Mouse (Mus musculus): ENCODE measurements around the gene Plekhm1. TPM values are rescaled to one million over a fixed set of nuclear protein-coding genes. Genes with fewer than 3 reads are reported as not detected.

Plekhm1 gene
- total RNA-seq, 2 experiments from 2014 or later: 2.9 to 12.5 TPM

DNA sequence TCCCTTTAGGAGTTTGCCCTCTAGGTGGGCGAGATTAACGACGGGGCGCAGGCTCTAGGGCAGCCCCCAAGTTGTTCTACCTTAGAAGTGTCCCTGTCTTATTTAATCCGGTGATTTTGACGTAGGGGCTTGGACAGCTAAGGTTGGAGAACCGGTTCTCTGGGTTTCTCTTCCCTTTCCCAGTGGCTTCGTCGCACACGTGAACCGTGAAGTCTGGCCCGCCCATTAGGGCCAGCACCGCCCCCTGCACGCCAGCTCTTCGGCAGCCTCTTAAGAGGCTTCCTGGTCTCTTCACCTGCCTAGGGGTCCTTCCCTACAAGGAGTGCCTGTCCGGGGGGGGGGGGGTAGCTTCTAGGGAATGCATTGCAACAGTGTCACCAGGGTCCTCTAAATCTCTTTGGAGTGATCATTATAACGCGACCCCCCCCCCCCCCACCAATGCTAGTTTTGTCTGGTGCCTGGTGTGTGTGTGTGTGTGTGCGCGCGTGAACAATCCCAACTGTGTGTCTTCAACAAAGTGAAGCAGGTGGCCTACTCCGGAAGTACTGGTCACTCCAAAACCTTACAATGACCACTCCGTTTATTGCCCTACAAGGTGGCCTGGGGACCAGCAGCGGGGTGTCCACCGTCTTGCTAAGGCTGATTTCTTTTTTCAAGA is 51.0 kb downstream of the Plekhm1 start:
- peak; percentile 41 for ATAC-seq (replicated peaks; ENCODE audit: poor library complexity)

DNA sequence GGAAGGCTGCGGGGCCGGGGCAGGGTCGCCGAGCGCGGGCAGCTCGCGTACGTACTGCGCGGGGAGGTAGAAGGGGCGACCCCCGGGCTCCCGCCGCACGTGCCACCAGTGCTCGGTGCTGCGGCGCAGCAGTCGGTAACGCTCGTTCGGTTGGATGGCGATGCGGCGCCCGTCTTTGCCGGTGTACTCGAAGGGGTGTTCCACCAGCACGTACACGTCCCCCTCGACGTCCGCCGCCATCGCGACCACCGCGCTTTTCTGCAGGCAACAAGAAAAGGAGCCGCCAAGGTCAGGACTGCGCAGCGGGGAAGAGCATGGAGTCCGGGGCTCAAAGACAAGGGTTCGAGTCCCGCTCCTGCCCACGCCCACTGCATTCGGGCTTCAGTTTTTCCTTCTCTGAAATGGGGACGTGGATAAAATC is 51.8 kb downstream of the Plekhm1 start:
- no peak for ATAC-seq (replicated peaks; ENCODE audit: poor library complexity)

- peak; percentile 66 for ATAC-seq (replicated peaks; ENCODE audit: poor library complexity)
Measured at GRCm38 (mm10) chr11:103359841-103360641, 52.4 kb downstream of the Plekhm1 start.

GRCm38 (mm10) chr11:103359122-103359521 is 53.4 kb downstream of the Plekhm1 start:
- ATAC-seq (replicated peaks; ENCODE audit: poor library complexity): peak; percentile 72

- no peak for ATAC-seq (replicated peaks; ENCODE audit: poor library complexity)
Measured at GRCm38 (mm10) chr11:103358316-103358715, 54.2 kb downstream of the Plekhm1 start.

GRCm38 (mm10) chr11:103357710-103358109 is 54.8 kb downstream of the Plekhm1 start:
- ATAC-seq (replicated peaks; ENCODE audit: poor library complexity): no peak

GRCm38 (mm10) chr11:103356938-103357670 is 55.4 kb downstream of the Plekhm1 start:
- ATAC-seq (replicated peaks; ENCODE audit: poor library complexity): no peak

DNA sequence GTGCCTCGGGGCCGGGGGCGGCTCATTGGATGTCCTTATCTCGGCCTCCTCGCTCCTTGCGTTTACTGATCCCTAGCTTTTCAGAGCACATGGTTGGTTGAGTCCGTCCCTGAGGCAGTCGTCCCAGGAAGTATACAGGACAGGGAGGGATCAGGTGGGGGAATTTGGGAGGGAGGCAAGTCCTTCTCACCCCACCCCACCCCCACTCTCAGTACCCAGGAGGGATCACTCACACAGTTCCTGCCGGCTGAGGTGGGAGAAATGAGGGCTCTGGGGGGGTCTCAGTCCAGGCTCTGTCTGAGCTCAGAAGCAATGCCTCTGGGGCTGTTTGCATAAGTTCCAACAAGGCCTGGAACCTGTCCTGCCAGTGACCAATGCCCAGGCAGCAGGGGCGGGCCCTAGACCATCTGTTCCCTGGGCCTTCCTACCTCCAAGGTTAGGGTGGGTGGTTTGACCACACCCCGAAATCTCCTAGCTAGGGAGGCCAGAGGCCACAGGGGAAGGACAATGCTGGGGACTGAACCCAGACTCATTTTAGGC is 56.4 kb downstream of the Plekhm1 start:
- ATAC-seq (replicated peaks; ENCODE audit: poor library complexity): no peak

- no peak for ATAC-seq (replicated peaks; ENCODE audit: poor library complexity)
Measured at GRCm38 (mm10) chr11:103355251-103355650, 57.2 kb downstream of the Plekhm1 start.

GRCm38 (mm10) chr11:103354033-103354432 is 58.5 kb downstream of the Plekhm1 start:
- peak; percentile 70 for ATAC-seq (replicated peaks; ENCODE audit: poor library complexity)

GRCm38 (mm10) chr11:103352239-103352814 is 60.2 kb downstream of the Plekhm1 start:
- ATAC-seq (replicated peaks; ENCODE audit: poor library complexity): no peak

GRCm38 (mm10) chr11:103350711-103351315 is 61.7 kb downstream of the Plekhm1 start:
- no peak for ATAC-seq (replicated peaks; ENCODE audit: poor library complexity)

DNA sequence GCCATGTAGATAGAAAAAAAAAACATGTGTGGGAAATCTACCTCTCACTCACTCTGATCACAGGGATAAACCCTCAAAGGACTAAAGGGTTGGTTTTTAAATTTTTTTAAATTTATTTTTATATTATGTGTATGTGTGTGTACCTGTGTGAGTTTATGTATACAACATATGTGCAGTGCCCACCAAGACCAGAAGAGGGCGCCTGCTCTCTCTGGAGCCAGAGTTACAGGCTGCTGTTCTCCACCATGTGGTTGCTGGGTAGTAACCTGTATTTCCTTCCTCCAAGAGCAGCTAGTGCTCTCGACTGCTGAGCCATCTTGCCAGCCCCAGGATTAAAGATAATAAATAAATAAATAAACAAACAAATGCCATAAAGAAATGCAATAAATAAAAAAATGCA is 62.8 kb downstream of the Plekhm1 start:
- ATAC-seq (replicated peaks; ENCODE audit: poor library complexity): no peak

- ATAC-seq (replicated peaks; ENCODE audit: poor library complexity): peak; percentile 23
Measured at GRCm38 (mm10) chr11:103346657-103347056, 65.8 kb downstream of the Plekhm1 start.

DNA sequence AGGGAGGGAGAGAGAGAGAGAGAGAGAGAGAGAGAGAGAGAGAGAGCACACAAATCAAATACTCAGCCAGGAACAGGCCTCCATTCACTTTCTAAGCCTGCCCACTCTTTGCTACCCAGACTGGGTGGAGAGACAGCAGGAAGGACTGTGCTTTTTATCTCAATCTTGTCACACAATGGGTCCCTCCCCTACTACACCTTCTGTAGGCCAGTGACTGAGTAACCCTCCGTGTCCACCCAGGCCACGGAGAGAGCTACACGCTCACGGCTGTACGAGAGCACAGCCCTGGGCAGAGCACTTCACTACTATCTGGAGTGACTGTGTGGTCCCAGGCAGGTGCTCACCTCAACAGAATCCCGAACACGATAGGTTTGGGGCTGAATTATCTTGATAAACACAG is 66.3 kb downstream of the Plekhm1 start:
- no peak for ATAC-seq (replicated peaks; ENCODE audit: poor library complexity)

GRCm38 (mm10) chr11:103345408-103346091 is 66.9 kb downstream of the Plekhm1 start:
- ATAC-seq (replicated peaks; ENCODE audit: poor library complexity): no peak

GRCm38 (mm10) chr11:103344494-103345332 is 67.8 kb downstream of the Plekhm1 start:
- ATAC-seq (replicated peaks; ENCODE audit: poor library complexity): peak; percentile 71

DNA sequence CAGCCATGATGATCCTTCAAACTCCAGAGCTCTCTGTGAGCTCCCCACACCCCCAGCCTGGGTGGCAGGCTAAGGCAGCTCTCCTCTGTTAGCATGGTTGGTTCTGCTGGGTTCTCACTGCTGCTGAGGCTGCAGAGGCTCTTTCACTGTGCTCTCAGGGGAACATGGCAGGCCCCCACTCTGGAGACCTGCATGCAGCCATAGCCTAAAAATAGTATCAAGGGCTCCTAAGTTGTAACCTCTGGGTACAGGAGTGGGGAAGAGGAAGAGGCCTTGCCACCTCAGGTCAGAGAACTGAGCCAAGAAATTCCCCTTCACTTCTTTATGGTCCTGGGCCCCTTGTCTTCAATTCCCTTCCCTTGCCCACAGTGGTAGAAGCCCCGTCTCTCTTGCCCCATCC is 68.6 kb downstream of the Plekhm1 start:
- no peak for ATAC-seq (replicated peaks; ENCODE audit: poor library complexity)

GRCm38 (mm10) chr11:103343063-103343462 is 69.4 kb downstream of the Plekhm1 start:
- ATAC-seq (replicated peaks; ENCODE audit: poor library complexity): no peak
